Mouse (Mus musculus) bone marrow macrophage, adult 2 months (primary cell): ENCODE results near the gene Lima1.

Experiments used
- CTCF ChIP-seq: IDR thresholded peaks from 2 replicates; pipeline ENCODE4 v1.5.1; 2012; ENCODE audit warnings: low read depth, mild to moderate bottlenecking, low read length, moderate library complexity
- POLR2A ChIP-seq: IDR thresholded peaks from 2 replicates; pipeline ENCODE4 v1.6.1; 2012; ENCODE audit warnings: mild to moderate bottlenecking, low read depth, low read length, borderline replicate concordance

DNA sequence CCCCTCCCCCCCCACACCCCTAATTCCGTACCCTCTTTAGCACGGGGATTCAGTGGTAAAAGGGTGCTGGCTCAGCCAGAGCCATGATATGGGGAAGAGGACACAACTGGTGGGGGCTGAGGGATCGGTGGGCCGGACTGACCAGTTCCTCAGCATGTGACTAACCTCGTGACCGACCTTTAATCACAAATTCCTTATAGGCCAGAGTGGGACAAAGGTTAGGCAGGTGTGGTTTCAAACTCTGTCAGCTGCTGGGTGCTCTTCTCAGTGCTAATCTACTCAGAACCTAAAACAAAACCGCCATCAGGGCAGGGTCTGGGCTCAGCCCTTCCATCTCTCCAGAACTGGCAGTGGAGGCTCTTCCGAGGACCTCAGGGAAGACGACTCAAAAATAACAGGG, 40.1 kb downstream of the Lima1 start:
- no peak for TF ChIP-seq POLR2A
- no peak for TF ChIP-seq CTCF
